Mouse (Mus musculus) midbrain, embryonic 14.5 days (tissue): Measurements from ENCODE around the gene Brd7. TPM values are rescaled to one million over a fixed set of nuclear protein-coding genes. Genes with fewer than 3 reads are reported as not detected.

Source experiments
- ATAC-seq: fragments of 200-750 bp; cut with Nextera tagmentation; 2 replicates; pipeline ENCODE4 v1.8.0; 2017; ENCODE audit warnings: moderate number of reproducible peaks, moderate library complexity; ENCODE audit not compliant: low FRiP score, low TSS enrichment
- DNase-seq: peaks from one replicate; pipeline ENCODE4 v3.0.0-alpha.2; 2015
- H3K27ac ChIP-seq: fragments of 300-500 bp; sonication (generic); replicated peaks from 2 replicates; pipeline ENCODE4 v1.5.1; 2014; ENCODE audit warnings: mild to moderate bottlenecking, low read depth, low read length, moderate library complexity
- H3K27me3 ChIP-seq: fragments of 300-500 bp; sonication (generic); 2 replicates; pipeline ENCODE4 v1.6.1; 2014; ENCODE audit warnings: low read length, control low read depth, mixed read lengths; ENCODE audit not compliant: control insufficient read depth, insufficient read depth
- H3K36me3 ChIP-seq: fragments of 300-500 bp; sonication (generic); 2 replicates; pipeline ENCODE4 v1.6.1; 2014; ENCODE audit warnings: low read length, control low read depth; ENCODE audit not compliant: control insufficient read depth, insufficient read depth
- H3K4me1 ChIP-seq: fragments of 300-500 bp; sonication (generic); 2 replicates; pipeline ENCODE4 v1.6.1; 2014; ENCODE audit warnings: mild to moderate bottlenecking, antibody characterized with exemption, low read length, control low read depth; ENCODE audit not compliant: control insufficient read depth, insufficient read depth
- H3K4me2 ChIP-seq: fragments of 300-500 bp; sonication (generic); 2 replicates; pipeline ENCODE4 v1.6.1; 2014; ENCODE audit warnings: mild to moderate bottlenecking, low read length, moderate library complexity
- H3K4me3 ChIP-seq: fragments of 300-500 bp; sonication (generic); replicated peaks from 2 replicates; pipeline ENCODE4 v1.5.1; 2014; ENCODE audit warnings: low read depth, low read length
- H3K9ac ChIP-seq: fragments of 300-500 bp; sonication (generic); replicated peaks from 2 replicates; pipeline ENCODE4 v1.6.1; 2014; ENCODE audit warnings: mild to moderate bottlenecking, low read length, moderate library complexity
- H3K9me3 ChIP-seq: fragments of 300-500 bp; sonication (generic); 2 replicates; pipeline ENCODE4 v1.6.1; 2016; ENCODE audit warnings: low read length, control low read depth, mixed read lengths; ENCODE audit not compliant: control insufficient read depth
- WGBS: fragments of 180-500 bp; shearing (Covaris S2); extraction: QIAGEN DNeasy Blood & Tissue Kit; methylation state at CpG from one replicate; pipeline ENCODE4 v1.1.7; 2014; 5-methylcytosine and 5-hydroxymethylcytosine counted together
- polyA plus RNA-seq: library from polyadenylated mRNA; unstranded; fragments of >200 nt; fragmentation: Nextera tagmentation; extraction: Ambion mirVana; gene quantifications from 2 replicates; pipeline ENCODE4 v1.2.1, GENCODE M21; 2014

Brd7 gene
- polyA plus RNA-seq, 1 experiment from 2014 or later = 82.5 TPM

DNA sequence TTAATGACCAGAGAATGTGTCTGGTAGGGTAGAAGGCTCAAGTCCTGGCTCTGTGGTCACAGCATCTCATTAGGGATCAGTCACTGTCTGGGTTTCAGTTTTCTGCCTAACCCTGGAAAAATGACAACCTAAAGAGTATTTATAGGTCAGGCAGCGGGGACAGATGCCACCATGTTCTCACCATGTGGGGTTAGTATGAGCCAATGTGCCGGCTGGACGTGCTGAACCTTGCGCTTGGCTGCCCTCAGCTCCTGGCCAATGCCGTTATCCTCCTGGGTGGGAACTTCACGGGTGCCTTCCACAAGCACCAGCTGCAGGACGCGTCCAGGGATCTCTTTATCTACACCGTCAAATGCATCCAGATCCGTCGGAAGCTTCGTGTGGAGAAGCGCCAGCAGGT, 51.7 kb downstream of the Brd7 start:
- Histone ChIP-seq H3K36me3 (no peaks in the 10 kb centered on the region), H3K27me3 (no peaks in the 10 kb centered on the region), H3K4me2 (no peak overlapping the region), H3K4me3 (no peak overlapping the region), H3K27ac (no peak overlapping the region), H3K9me3 (no peaks in the 10 kb centered on the region), H3K9ac (no peak overlapping the region), H3K4me1 (no peaks in the 10 kb centered on the region)
- 94% methylated on average over 13 of the region's 13 CpGs for WGBS
- no peak for ATAC-seq
- DNase-seq = no peak

DNA sequence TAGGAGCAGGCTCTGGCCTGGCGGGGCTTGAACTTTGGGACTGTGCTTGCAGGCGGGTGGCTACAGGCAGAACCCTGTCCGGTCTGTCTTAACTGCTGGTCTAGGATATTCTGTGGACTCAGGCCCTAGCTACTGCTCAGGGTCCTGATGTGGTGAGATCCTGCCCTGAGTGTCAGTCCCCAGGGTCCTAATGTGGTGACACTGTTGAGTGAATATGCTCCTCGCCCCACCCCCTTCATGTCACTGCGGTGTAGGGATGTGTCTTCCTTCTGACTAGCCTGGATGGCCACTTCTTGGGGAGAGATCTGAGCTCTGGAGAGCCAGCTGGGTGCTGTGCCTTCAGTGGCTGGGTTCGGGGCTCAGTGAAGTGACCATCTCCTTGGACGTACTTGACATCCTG, 52.1 kb downstream of the Brd7 start:
- no peaks in the 10 kb centered on the region for H3K4me1 ChIP-seq
- H3K36me3 ChIP-seq = no peaks in the 10 kb centered on the region
- no peaks in the 10 kb centered on the region for H3K27me3 ChIP-seq
- 89% methylated on average over 7 of the region's 7 CpGs for WGBS
- no peak overlapping the region for H3K9ac ChIP-seq
- H3K9me3 ChIP-seq = no peaks in the 10 kb centered on the region
- no peak overlapping the region for H3K4me2 ChIP-seq
- DNase-seq (no peak), ATAC-seq (no peak)
- no peak overlapping the region for H3K27ac ChIP-seq
- H3K4me3 ChIP-seq = no peak overlapping the region

DNA sequence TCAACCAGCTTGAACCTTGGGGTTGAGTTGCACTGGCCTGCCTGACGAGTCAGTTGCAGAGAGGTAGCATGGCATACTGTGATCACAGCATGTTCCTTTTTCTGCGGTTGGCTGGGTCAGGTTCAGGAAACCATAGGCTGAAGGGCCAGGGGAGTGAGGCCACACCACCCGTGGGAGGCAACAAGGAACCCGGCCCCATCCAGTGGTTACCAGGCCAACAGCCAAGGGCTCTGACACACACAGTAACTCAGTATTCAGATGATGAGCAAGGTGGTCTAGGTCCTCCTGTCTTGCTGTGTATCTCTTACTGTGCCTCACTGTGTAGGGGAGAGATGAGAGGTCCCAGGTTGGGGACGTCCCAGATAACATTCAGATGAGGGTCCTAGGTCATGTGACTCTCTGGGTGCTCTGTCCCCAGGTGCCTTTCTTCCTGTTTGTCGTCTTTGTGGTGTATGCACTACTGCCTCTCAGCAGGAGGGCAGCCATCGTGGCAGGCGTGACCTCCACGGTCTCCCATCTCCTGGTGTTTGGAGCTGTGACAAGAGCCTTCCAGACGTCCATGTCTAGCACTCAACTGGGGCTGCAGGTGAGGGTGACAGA, 52.6 kb downstream of the Brd7 start:
- no peak for ATAC-seq
- H3K36me3 ChIP-seq = no peaks in the 10 kb centered on the region
- no peak overlapping the region for H3K27ac ChIP-seq
- no peaks in the 10 kb centered on the region for H3K9me3 ChIP-seq
- no peak overlapping the region for H3K9ac ChIP-seq
- H3K4me1 ChIP-seq = no peaks in the 10 kb centered on the region
- no peak overlapping the region for H3K4me2 ChIP-seq
- no peaks in the 10 kb centered on the region for H3K27me3 ChIP-seq
- 77% methylated on average over 10 of the region's 10 CpGs for WGBS
- H3K4me3 ChIP-seq = no peak overlapping the region
- DNase-seq = no peak

DNA sequence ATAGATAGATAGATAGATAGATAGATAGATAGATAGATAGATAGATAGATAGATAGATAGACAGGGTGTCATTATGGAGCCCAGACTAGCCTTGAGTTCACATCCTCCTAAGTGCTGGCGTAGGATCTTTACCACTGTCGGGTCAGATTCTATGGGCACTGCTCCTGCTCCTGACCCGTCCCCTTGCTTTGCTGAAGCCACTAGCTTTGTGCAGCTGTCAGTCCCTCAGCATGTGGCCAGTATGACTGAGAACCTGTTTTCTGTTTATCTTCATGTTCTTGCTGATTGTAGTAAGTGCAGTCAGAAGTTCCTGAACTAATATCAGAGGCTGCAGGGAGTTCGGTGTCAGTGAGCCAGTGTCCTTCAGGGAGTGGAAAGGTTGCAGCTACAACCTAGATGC, 54.3 kb downstream of the Brd7 start:
- DNase-seq (no peak), ATAC-seq (no peak)
- 89% methylated on average over 4 of the region's 4 CpGs for WGBS
- Histone ChIP-seq H3K27me3 (no peaks in the 10 kb centered on the region), H3K4me1 (no peaks in the 10 kb centered on the region), H3K9ac (no peak overlapping the region), H3K36me3 (no peaks in the 10 kb centered on the region), H3K9me3 (no peaks in the 10 kb centered on the region), H3K4me2 (no peak overlapping the region), H3K4me3 (no peak overlapping the region), H3K27ac (no peak overlapping the region)

DNA sequence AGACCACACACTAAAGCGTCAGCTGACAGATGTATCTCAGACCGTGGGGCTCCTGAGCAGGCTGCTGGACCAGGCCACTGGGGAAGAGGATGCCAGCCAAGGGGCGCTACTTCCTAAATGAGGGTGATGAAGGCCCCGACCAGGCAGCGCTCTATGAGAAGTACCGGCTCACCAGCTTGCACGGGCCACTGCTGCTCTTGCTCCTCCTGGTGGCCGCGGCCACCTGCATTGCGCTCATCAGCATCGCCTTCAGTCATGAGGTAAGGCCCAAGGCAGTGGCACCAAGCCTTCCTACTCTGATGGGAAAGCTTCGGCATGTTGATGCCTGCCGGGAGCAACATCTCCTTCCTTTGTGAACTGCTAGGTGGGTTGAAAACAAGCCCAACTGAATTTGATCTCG, 55.5 kb downstream of the Brd7 start:
- H3K36me3 ChIP-seq = no peaks in the 10 kb centered on the region
- no peak overlapping the region for H3K4me3 ChIP-seq
- H3K4me2 ChIP-seq = no peak overlapping the region
- no peak for DNase-seq
- no peaks in the 10 kb centered on the region for H3K9me3 ChIP-seq
- WGBS = 68% methylated on average over 14 of the region's 14 CpGs
- no peak overlapping the region for H3K27ac ChIP-seq
- ATAC-seq = no peak
- H3K4me1 ChIP-seq = peaks cover 5% of the 10 kb centered on the region; the same call in 1 of the 2 replicates
- H3K27me3 ChIP-seq = no peaks in the 10 kb centered on the region
- H3K9ac ChIP-seq = no peak overlapping the region

DNA sequence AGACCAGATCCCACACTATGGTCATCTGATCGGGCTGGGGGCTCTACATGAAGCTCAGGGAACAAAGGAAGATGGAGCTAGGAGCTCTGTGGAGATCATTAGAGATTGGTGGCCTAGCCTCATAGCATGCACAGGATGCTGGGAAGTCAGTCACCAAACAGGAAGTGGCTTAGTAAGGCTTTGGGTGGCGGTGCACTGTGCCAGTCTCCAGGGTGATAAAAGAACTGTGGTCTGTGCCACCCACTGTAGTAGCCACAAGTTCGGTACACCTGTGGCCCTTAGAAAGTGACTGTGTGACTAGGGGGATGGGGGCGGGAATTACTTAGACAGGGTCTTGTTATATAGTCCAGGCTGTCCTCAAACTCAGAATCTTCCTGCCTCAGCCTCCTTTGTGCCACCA, 56.2 kb downstream of the Brd7 start:
- no peak overlapping the region for H3K9ac ChIP-seq
- no peaks in the 10 kb centered on the region for H3K27me3 ChIP-seq
- no peak overlapping the region for H3K27ac ChIP-seq
- H3K4me2 ChIP-seq = no peak overlapping the region
- WGBS = 89% methylated on average over 4 of the region's 4 CpGs
- DNase-seq = no peak
- H3K4me1 ChIP-seq = peaks cover 5% of the 10 kb centered on the region; the same call in 1 of the 2 replicates
- no peaks in the 10 kb centered on the region for H3K9me3 ChIP-seq
- ATAC-seq = no peak
- no peak overlapping the region for H3K4me3 ChIP-seq
- H3K36me3 ChIP-seq = no peaks in the 10 kb centered on the region

DNA sequence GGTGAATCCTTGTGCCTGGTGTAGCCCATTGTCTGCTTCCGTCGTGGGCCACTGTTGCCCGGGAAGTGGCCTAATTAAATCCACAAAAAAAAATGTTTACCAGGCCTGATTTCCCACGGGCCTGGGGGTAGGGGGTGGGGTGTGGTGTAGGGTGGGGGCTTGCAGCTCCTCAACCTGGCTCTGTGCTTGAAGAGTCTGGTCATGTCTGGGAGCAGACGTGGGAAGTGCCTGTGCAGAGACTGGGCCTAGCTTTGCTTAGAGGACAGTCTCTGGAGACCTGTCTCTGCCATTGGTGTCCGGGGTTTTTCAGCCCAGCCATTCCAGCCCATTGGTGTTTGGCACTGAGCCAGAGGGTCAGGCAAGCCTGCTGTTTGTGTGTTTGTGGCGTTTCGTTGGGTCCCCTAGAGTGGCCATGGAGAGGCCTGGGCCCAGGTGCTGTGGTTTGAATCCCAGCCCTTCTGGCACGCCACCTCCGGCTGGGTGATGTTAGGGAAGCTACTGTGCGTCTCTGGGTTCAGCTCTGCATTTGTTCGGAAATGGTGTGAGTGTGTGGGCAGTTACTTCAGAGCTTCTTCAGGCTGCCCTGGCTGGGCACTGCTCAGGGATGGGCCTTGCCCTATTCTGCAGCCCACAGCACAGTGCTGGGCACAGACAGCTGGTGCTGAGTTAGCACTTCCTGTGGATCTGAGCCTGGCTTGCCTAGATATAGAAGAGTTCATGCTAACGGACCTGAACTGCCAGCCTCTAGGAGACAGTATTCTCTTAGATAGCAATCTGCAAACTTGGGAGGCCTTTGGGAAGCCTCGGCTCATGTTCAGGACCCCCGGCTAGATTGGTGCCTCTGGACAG, 60.2 kb downstream of the Brd7 start:
- WGBS = 45% methylated on average over 15 of the region's 15 CpGs
- no peak overlapping the region for H3K4me2 ChIP-seq
- no peaks in the 10 kb centered on the region for H3K36me3 ChIP-seq
- ATAC-seq = no peak
- H3K27ac ChIP-seq = no peak overlapping the region
- H3K9me3 ChIP-seq = no peaks in the 10 kb centered on the region
- DNase-seq = peak; percentile 59
- no peak overlapping the region for H3K4me3 ChIP-seq
- no peak overlapping the region for H3K9ac ChIP-seq
- H3K27me3 ChIP-seq = no peaks in the 10 kb centered on the region
- H3K4me1 ChIP-seq = peaks cover 5% of the 10 kb centered on the region; the same call in 1 of the 2 replicates

DNA sequence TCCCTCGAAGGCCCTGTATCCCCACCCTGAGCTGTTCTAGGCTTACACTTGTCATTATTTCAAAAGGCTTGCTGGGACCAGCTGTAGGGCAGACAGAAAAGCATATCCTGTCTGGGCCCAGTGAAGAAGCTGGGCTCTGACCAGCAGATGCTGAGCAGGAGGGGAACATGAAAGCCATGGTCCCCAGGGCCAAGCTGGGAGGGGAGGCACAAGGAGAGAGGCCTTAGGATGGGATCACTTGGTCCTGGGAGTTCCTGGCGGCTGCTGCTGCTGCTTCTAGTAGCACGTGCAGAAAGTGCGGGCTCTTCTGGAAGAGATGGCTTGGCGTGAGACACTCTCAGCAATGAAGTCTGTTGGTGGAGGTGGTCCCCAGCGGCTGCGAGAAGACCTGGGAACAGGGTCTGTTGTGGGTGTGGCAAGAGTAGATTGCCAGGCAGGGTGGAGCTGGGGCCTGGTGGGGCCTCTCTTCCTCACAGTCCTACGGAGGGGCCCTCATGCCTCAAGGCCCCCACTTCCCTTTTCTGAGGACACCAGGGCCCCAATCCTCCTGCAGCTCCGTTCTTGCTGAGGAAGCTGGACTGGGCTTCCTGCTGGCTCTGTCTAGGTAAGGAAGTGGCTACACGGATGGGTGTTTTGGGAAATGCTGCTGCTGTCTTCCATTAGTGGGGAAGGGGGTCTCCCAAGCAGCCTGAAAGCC, 61.9 kb downstream of the Brd7 start:
- H3K36me3 ChIP-seq = no peaks in the 10 kb centered on the region
- no peak overlapping the region for H3K27ac ChIP-seq
- peaks cover 5% of the 10 kb centered on the region; the same call in 1 of the 2 replicates for H3K4me1 ChIP-seq
- no peaks in the 10 kb centered on the region for H3K27me3 ChIP-seq
- no peaks in the 10 kb centered on the region for H3K9me3 ChIP-seq
- ATAC-seq (no peak), DNase-seq (no peak)
- 85% methylated on average over 10 of the region's 10 CpGs for WGBS
- H3K9ac ChIP-seq = no peak overlapping the region
- H3K4me3 ChIP-seq = no peak overlapping the region
- H3K4me2 ChIP-seq = no peak overlapping the region
